Mouse (Mus musculus) adrenal gland, postnatal 14 days (tissue): ENCODE measurements around the gene Lrrc10. TPM values are rescaled to one million over a fixed set of nuclear protein-coding genes. Genes with fewer than 3 reads are reported as not detected.
"Not testable (repeated sequence)": the region's sequence is repeated elsewhere in the genome, so short reads cannot be mapped to it uniquely, and the experiment has no call there.

ENCODE experiments used
- DNase-seq: peaks from one replicate; pipeline ENCODE4 v3.0.0; 2021; ENCODE audit warnings: mixed read lengths
- total RNA-seq: library from RNA; stranded (reverse); gene quantifications from 2 replicates; pipeline ENCODE4 v1.2.3, GENCODE M21; 2021

The Lrrc10 gene
- total RNA-seq, 1 experiment from 2014 or later: not detected

GRCm38 (mm10) chr10:117043497-117044166 lies 1.5 kb upstream of the Lrrc10 start:
- not testable (repeated sequence) for DNase-seq

- no peak for DNase-seq
Measured at GRCm38 (mm10) chr10:117049253-117049652, 4.1 kb downstream of the Lrrc10 start.

- DNase-seq: peak; percentile 64
Measured at GRCm38 (mm10) chr10:117049961-117050597, 4.9 kb downstream of the Lrrc10 start.

GRCm38 (mm10) chr10:117055668-117056067 lies 10.5 kb downstream of the Lrrc10 start:
- DNase-seq: no peak

- DNase-seq: no peak
Measured at GRCm38 (mm10) chr10:117062894-117063253, 17.7 kb downstream of the Lrrc10 start.

GRCm38 (mm10) chr10:117063254-117064021 lies 18.3 kb downstream of the Lrrc10 start, which contains the start of gene Cct2:
Cct2 (minus strand) TSS chr10:117063814.
- DNase-seq: peak; percentile 95

- DNase-seq: no peak
Measured at GRCm38 (mm10) chr10:117064076-117064475, 18.9 kb downstream of the Lrrc10 start.

- no peak for DNase-seq
Measured at GRCm38 (mm10) chr10:117069109-117069508, 24.0 kb downstream of the Lrrc10 start.

GRCm38 (mm10) chr10:117072191-117072888 lies 27.2 kb downstream of the Lrrc10 start:
- no peak for DNase-seq

- DNase-seq: no peak
Measured at GRCm38 (mm10) chr10:117073176-117073575, 28.0 kb downstream of the Lrrc10 start.

GRCm38 (mm10) chr10:117078284-117078683 lies 33.1 kb downstream of the Lrrc10 start:
- peak; percentile 83 for DNase-seq

GRCm38 (mm10) chr10:117081326-117081725 lies 36.2 kb downstream of the Lrrc10 start:
- no peak for DNase-seq

- no peak for DNase-seq
Measured at GRCm38 (mm10) chr10:117081914-117082359, 36.8 kb downstream of the Lrrc10 start.

GRCm38 (mm10) chr10:117089628-117090027 lies 44.5 kb downstream of the Lrrc10 start:
- no peak for DNase-seq

GRCm38 (mm10) chr10:117094504-117095329 lies 49.6 kb downstream of the Lrrc10 start:
- DNase-seq: no peak

- DNase-seq: no peak
Measured at GRCm38 (mm10) chr10:117096096-117096495, 51.0 kb downstream of the Lrrc10 start.

Other genes with a start within 250 kb of the Lrrc10 start
- gene Myrfl, start 148.4 kb upstream of the Lrrc10 start, total RNA-seq: not detected in 2 replicates
- gene Rab3ip, start 94.6 kb upstream of the Lrrc10 start, total RNA-seq: 48.4 and 50.5 TPM in 2 replicates
- not detected in 2 replicates for gene Gm10271, start 72.7 kb upstream of the Lrrc10 start, total RNA-seq
- 0.26 and 0.45 TPM in 2 replicates for gene Best3, start 59.0 kb upstream of the Lrrc10 start, total RNA-seq
- gene Cct2, start 18.5 kb downstream of the Lrrc10 start, total RNA-seq: 224 and 240 TPM in 2 replicates
- 26.4 and 30.9 TPM in 2 replicates for gene Frs2, start 103.2 kb downstream of the Lrrc10 start, total RNA-seq
- 44.3 and 44.6 TPM in 2 replicates for gene Yeats4, start 179.2 kb downstream of the Lrrc10 start, total RNA-seq
- not detected in 2 replicates for gene 9530003J23Rik, start 193.4 kb downstream of the Lrrc10 start, total RNA-seq
- gene Lyz2, start 237.0 kb downstream of the Lrrc10 start, total RNA-seq: 66.2 and 195 TPM in 2 replicates
- 7.3 and 26.9 TPM in 2 replicates for gene Lyz1, start 247.5 kb downstream of the Lrrc10 start, total RNA-seq